Mouse (Mus musculus): ENCODE measurements around the gene Dctn1.

GRCm38 (mm10) chr6:83136881-83137575 lies 28.7 kb upstream of the Dctn1 start:
- TF ChIP-seq CTCF (IDR thresholded peaks at IDR 0.05; ENCODE audit: low read depth) (no peak), EP300 (IDR thresholded peaks at IDR 0.05; ENCODE audit: low read depth) (no peak)

Measured in heart, postnatal 0 days (tissue).